Mouse (Mus musculus): Measurements from ENCODE around the gene Lyve1.

DNA sequence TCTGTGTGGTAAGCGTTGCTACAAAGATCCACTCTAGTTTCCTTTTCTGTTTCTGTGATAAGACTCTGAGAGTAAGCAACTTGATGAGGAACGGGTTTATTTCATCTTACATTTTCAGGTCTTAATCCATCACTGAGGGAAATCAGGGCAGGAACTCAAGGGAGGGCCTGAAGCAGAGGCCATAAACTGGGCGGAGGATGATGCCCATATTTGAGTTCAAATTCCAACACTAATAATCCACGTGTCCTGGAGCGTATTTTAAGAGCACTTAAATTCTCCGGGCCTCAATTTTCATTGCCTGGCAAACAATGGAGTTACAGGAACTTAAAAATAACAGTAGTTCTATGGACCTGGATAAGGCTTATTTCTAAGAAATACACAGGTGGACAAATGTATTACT, 2.5 kb upstream of the Lyve1 start:
- TF ChIP-seq CTCF (IDR thresholded peaks at IDR 0.05; ENCODE audit: low read depth) (no peak), EP300 (optimal IDR thresholded peaks at IDR 0.05) (no peak)

All from stomach, postnatal 0 days (tissue).